Mouse (Mus musculus) layer of hippocampus, adult 8-10 months (tissue): ENCODE results near the gene Uri1. TPM values are rescaled to one million over a fixed set of nuclear protein-coding genes. Genes with fewer than 3 reads are reported as not detected.

Experiments used
- DNase-seq, 2 experiments: peaks; one replicate each; pipeline ENCODE4 v3.0.0; 2022; ENCODE audit warnings: low spot score in 2 of 2
- total RNA-seq, 4 experiments: library from RNA; stranded (reverse); gene quantifications; 2 replicates each; pipeline ENCODE4 v1.2.4; 2022

Gene Uri1
- total RNA-seq: 10 to 100 TPM; 40.7 to 46.4 (median 43.4) TPM

- no peak for DNase-seq
Measured at GRCm38 (mm10) chr7:38023451-38023850, at the start of gene Uri1. Uri1 (minus strand) TSS chr7:38023551.

- no peak for DNase-seq
Measured at GRCm38 (mm10) chr7:38071065-38071464, 47.7 kb upstream of the Uri1 start.

- no peak for DNase-seq
Measured at GRCm38 (mm10) chr7:38070663-38071062, 47.3 kb upstream of the Uri1 start.

- no peak for DNase-seq
Measured at GRCm38 (mm10) chr7:38064431-38064830, 41.1 kb upstream of the Uri1 start.

GRCm38 (mm10) chr7:38061060-38061970 lies 38.0 kb upstream of the Uri1 start:
- DNase-seq: peak; percentile 79 to 88

- no peak for DNase-seq
Measured at GRCm38 (mm10) chr7:38059636-38060330, 36.4 kb upstream of the Uri1 start.

- no peak for DNase-seq
Measured at GRCm38 (mm10) chr7:38059096-38059495, 35.7 kb upstream of the Uri1 start.

GRCm38 (mm10) chr7:38055996-38056395 lies 32.6 kb upstream of the Uri1 start:
- no peak for DNase-seq

GRCm38 (mm10) chr7:38054246-38054645 lies 30.9 kb upstream of the Uri1 start:
- no peak for DNase-seq

- DNase-seq: no peak
Measured at GRCm38 (mm10) chr7:38047229-38047628, 23.9 kb upstream of the Uri1 start.

- no peak for DNase-seq
Measured at GRCm38 (mm10) chr7:38041244-38041643, 17.9 kb upstream of the Uri1 start.

- no peak for DNase-seq
Measured at GRCm38 (mm10) chr7:38037586-38037985, 14.2 kb upstream of the Uri1 start.

GRCm38 (mm10) chr7:38031183-38031582 lies 7.8 kb upstream of the Uri1 start:
- DNase-seq: no peak

- DNase-seq: no peak
Measured at GRCm38 (mm10) chr7:38030606-38031005, 7.3 kb upstream of the Uri1 start.

- no peak for DNase-seq
Measured at GRCm38 (mm10) chr7:38029986-38030385, 6.6 kb upstream of the Uri1 start.

- no peak for DNase-seq
Measured at GRCm38 (mm10) chr7:38029083-38029482, 5.7 kb upstream of the Uri1 start.

GRCm38 (mm10) chr7:38027940-38028600 lies 4.7 kb upstream of the Uri1 start:
- no peak for DNase-seq

GRCm38 (mm10) chr7:38024839-38025238 lies 1.5 kb upstream of the Uri1 start:
- DNase-seq: no peak

- DNase-seq: no peak
Measured at GRCm38 (mm10) chr7:38019770-38020169, 3.6 kb downstream of the Uri1 start.

- peak; percentile 76 to 85 for DNase-seq
Measured at GRCm38 (mm10) chr7:38019369-38019749, 4.0 kb downstream of the Uri1 start.

- DNase-seq: peak; percentile 39 to 57
Measured at GRCm38 (mm10) chr7:38018416-38019368, 4.7 kb downstream of the Uri1 start.
